Mouse (Mus musculus): ENCODE results near the gene Olfr552.
A peak's percentile ranks its signal among the peaks of the same experiment; 100 is the strongest.
"Not testable (repeated sequence)": the region's sequence is repeated elsewhere in the genome, so short reads cannot be mapped to it uniquely, and the experiment has no call there.

Gene Olfr552

DNA sequence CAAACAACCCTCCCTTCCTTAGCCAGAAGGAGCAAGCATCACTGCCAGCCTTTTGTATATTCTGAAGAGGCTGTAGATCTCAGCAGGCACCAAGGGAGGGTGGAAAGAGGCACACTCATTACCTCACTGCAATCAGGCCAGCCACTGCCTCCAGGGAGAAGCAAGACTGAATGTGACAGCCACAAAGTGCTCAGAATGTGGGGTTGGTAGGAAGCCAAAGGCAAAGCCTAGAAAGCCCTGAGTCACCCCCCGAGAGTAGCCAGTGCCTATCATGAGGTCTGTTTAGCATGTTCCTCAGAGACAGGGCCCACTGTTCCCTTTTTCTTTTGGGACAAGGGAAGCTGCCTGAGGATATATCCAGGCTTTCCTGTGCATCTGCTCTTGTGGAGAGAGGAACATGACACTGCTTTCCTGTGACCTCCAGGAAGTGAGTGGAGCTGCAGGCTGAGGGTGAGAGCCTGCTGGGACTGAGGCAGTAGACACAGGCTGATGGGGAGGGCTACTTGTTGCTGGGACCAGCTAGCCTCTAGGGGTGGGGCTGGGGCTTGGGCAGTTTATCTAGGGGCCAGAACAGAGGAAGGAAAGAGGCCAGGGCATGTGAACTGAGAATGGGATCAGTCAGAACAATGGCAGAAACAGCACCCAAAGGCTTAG is at the start of gene Olfr552:
Gene Olfr552 (plus strand): TSS at position 393 of the 654 bp plus-strand sequence.
- no peak for DNase-seq (ENCODE audit: low spot score)

DNA sequence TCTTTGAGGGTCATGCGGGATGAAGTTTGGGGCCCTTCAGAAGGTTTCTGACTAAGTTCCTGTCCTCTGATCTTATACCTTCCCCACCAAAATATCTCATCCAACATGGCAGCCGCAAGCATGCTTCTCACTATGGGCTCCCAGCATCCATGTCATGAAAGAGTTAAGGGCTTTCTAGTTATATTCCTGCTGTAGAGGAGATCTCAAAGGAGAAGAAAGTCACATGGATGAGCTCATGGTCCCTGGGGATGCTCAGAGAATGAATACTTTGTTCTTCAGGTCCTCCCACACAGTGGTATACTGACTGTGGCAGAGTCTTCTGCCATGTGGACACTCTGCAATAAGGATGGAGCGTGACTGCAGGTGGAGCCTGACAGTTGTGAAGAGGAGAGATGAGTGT is 48.0 kb upstream of the Olfr552 start, which contains the start of gene Olfr549:
Gene Olfr549 (plus strand): TSS at position 301 of the 400 bp plus-strand sequence.
- no peak for DNase-seq (ENCODE audit: low spot score)

DNA sequence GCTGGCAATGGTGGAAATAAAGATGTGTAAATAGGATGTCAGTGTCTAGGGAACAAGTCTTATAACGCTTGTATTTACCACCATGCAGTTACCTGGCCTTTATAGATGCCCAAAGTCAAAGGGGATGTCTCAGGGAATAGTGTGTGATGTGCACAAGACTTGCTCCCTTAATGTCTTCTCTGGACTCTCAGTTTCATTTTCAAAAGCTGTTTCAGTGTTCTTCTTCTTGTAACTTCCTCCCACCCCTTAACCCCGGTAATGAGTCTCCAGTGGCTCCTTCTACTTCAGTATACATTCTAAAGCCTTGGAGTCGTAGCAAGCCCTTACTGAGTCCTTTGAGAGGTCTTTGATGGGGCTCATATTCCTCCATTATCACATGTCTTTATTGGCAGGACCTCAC is 44.3 kb upstream of the Olfr552 start:
- DNase-seq (ENCODE audit: low spot score), result no peak

DNA sequence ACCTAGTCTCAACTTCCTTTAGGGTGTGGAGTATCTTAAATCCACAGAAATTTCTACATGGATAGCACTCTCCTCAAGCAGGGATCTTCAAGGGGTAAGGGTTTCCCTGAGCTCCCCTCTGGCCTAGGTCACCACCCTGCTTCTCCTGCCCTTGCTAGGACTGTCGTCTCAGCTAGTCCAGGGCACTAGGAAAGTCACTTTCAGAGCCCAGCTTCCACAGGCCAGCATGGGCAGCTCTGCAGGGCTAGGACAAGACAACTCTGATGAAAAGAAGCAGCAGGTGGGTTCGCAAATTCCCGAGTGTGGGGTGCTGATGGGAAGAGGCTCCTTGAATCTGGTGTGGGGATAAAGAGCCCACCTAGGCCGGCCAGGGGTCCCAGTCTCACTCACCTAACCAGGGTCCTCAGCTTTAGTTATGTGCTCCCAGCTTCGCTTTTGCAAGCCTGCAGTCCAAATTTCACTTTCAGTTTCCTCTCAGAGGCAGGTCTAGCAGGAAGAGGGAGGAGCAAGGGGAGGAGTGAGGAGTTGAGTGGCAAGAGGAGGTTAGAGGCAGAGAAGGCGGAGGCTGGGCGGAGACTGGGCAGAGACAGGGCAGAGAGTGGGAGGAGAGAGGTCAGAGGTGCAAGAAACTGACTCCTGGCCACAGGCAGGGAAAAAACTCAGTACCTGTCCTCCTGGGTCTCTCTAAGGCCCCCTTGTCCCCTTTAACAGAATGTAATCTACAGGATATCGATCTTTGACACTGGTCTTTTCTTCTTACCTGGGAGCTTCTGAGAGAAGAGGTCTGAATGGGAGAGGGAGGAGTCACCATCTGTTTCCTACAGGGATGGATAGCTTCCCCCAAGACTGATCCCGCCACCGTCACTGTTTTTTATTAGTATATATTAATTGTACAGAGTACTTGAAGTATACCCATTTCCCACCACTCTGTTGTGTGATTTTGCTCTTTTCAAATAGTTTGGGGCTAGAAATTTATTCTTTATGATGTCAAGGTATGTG is 32.3 kb upstream of the Olfr552 start, which contains the start of gene Trim21:
Gene Trim21 (minus strand): TSS at position 488 of the 999 bp plus-strand sequence.
- peak; percentile 90 for DNase-seq (ENCODE audit: low spot score)

GRCm38 (mm10) chr7:102566219-102566618 is 31.4 kb upstream of the Olfr552 start:
- no peak for DNase-seq (ENCODE audit: low spot score)

DNA sequence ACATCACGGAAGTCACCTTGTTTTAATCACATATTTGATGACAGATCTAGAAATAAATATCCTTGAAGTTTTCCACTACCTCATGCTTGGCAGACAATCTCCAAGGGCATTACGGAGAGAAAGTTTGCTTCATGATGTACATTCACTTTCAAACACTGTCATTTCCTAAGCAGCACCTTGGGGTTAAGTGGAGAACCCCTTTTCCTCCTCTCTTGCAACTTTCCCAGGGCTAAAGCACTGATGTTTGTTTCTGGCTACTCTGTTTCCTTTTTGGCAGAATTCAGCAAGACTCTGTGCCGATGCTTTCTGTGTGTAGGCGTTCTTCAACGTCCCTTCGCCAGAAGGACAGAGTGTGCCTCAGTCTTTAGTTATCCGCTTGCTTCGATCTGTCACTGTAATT is 26.4 kb upstream of the Olfr552 start, which contains the start of gene Olfr550:
Gene Olfr550 (plus strand): TSS at position 301 of the 400 bp plus-strand sequence.
- DNase-seq (ENCODE audit: low spot score), result no peak

GRCm38 (mm10) chr7:102573174-102573830 is 24.3 kb upstream of the Olfr552 start:
- DNase-seq (ENCODE audit: low spot score), result peak; percentile 43

GRCm38 (mm10) chr7:102575998-102576397 is 21.6 kb upstream of the Olfr552 start:
- no peak for DNase-seq (ENCODE audit: low spot score)

- no peak for DNase-seq (ENCODE audit: low spot score)
Measured at GRCm38 (mm10) chr7:102591786-102592185, 5.8 kb upstream of the Olfr552 start, which contains the start of gene Olfr551. Gene Olfr551, minus strand, starts transcription at chr7:102591886.

GRCm38 (mm10) chr7:102618118-102618517 is 20.5 kb downstream of the Olfr552 start, which contains the start of gene Olfr553:
Gene Olfr553, minus strand, starts transcription at chr7:102618218.
- DNase-seq (ENCODE audit: low spot score), result no peak

- no peak for DNase-seq (ENCODE audit: low spot score)
Measured at GRCm38 (mm10) chr7:102619608-102620007, 22.0 kb downstream of the Olfr552 start.

DNA sequence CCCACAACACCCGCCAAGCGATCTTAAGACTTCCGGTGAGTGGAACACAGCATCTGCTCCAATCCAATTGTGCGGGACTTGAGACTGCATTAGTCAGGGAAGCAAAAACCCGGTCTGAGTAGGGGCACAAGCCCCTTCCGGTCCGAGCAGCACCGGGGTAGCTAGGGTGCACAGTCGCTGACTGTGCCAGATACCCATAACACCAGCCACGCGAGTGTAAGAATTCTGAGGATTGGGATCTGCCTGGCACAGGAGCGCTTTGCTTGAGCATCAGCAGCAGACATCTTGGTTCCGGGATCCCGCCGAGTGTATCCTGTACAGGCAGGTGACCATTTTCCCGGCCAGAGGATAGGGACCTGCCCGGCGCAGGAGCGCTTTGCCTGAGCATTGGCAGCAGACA is 22.8 kb downstream of the Olfr552 start:
- not testable (repeated sequence) for DNase-seq (ENCODE audit: low spot score)

- DNase-seq (ENCODE audit: low spot score), result peak; percentile 50
Measured at GRCm38 (mm10) chr7:102636665-102637064, 39.1 kb downstream of the Olfr552 start.

DNA sequence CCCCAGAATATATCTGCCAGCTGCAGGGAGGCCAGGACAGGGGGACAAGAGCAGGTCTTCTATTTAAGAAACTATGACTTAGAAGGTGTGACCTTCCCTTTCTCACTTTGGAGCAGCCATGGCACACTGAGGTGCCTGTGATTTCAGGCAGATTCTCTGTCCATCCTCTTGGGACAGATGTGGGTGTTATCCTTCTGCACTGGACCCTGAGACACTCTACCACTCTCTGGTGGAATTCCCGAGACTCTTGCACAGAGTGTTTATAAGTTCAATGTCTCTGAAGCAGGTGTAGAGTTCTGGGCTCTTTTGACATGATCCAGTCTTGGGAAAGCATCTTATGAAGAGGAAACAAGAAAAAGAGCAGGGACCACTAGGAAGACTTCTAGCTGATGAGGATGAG is 40.6 kb downstream of the Olfr552 start, which contains the start of gene Olfr554:
Gene Olfr554 (plus strand): TSS at position 301 of the 400 bp plus-strand sequence.
- no peak for DNase-seq (ENCODE audit: low spot score)

GRCm38 (mm10) chr7:102644945-102645344 is 47.4 kb downstream of the Olfr552 start:
- DNase-seq (ENCODE audit: low spot score), result not testable (repeated sequence)

All from embryo, embryonic 10 days (tissue).